Mouse (Mus musculus): Measurements from ENCODE around the gene Lgals2. TPM values are rescaled to one million over a fixed set of nuclear protein-coding genes. Genes with fewer than 3 reads are reported as not detected.
A peak's percentile ranks its signal among the peaks of the same experiment; 100 is the strongest.
"Not testable (repeated sequence)": the region's sequence is repeated elsewhere in the genome, so short reads cannot be mapped to it uniquely, and the experiment has no call there.

Lgals2 gene
- not detected in 2 replicates for total RNA-seq (2021)
- long read RNA-seq, partial matches to known transcripts, result 0 of 2 reads
- long read RNA-seq, other reads (novel, unspliced or antisense), result 2 of 2 reads

GRCm38 (mm10) chr15:78855303-78855965 lies at the start of gene Lgals2:
Gene Lgals2, minus strand, starts transcription at chr15:78855529.
- no peak for DNase-seq

- DNase-seq, result peak; percentile 78
Observed at GRCm38 (mm10) chr15:78903243-78903642, 47.9 kb upstream of the Lgals2 start.

GRCm38 (mm10) chr15:78901422-78901789 lies 46.1 kb upstream of the Lgals2 start:
- DNase-seq, result no peak

GRCm38 (mm10) chr15:78900585-78901421 lies 45.5 kb upstream of the Lgals2 start:
- DNase-seq, result no peak

- DNase-seq, result peak; percentile 70
Observed at GRCm38 (mm10) chr15:78899740-78900584, 44.6 kb upstream of the Lgals2 start, which contains the start of gene Sh3bp1. Gene Sh3bp1, plus strand, starts transcription at chr15:78899768.

- no peak for DNase-seq
Observed at GRCm38 (mm10) chr15:78899409-78899739, 44.0 kb upstream of the Lgals2 start, which contains the start of gene Gm49510. Gene Gm49510, plus strand, starts transcription at chr15:78899667.

GRCm38 (mm10) chr15:78898507-78899001 lies 43.2 kb upstream of the Lgals2 start:
- no peak for DNase-seq

GRCm38 (mm10) chr15:78897488-78897887 lies 42.2 kb upstream of the Lgals2 start:
- no peak for DNase-seq

- DNase-seq, result no peak
Observed at GRCm38 (mm10) chr15:78896149-78896548, 40.8 kb upstream of the Lgals2 start.

GRCm38 (mm10) chr15:78895741-78896140 lies 40.4 kb upstream of the Lgals2 start:
- no peak for DNase-seq

GRCm38 (mm10) chr15:78894726-78895125 lies 39.4 kb upstream of the Lgals2 start:
- no peak for DNase-seq

- DNase-seq, result no peak
Observed at GRCm38 (mm10) chr15:78892440-78892839, 37.1 kb upstream of the Lgals2 start.

GRCm38 (mm10) chr15:78889401-78889853 lies 34.1 kb upstream of the Lgals2 start:
- DNase-seq, result no peak

GRCm38 (mm10) chr15:78881828-78882227 lies 26.5 kb upstream of the Lgals2 start:
- no peak for DNase-seq

GRCm38 (mm10) chr15:78880432-78880831 lies 25.1 kb upstream of the Lgals2 start:
- DNase-seq, result no peak

- not testable (repeated sequence) for DNase-seq
Observed at GRCm38 (mm10) chr15:78878792-78879516, 23.6 kb upstream of the Lgals2 start.

- no peak for DNase-seq
Observed at GRCm38 (mm10) chr15:78877810-78878390, 22.6 kb upstream of the Lgals2 start.

- DNase-seq, result peak; percentile 88
Observed at GRCm38 (mm10) chr15:78876991-78877809, 21.9 kb upstream of the Lgals2 start, which contains the start of gene Gga1. Gene Gga1, plus strand, starts transcription at chr15:78877190.

- DNase-seq, result peak; percentile 77
Observed at GRCm38 (mm10) chr15:78876258-78876696, 20.9 kb upstream of the Lgals2 start.

- no peak for DNase-seq
Observed at GRCm38 (mm10) chr15:78875537-78875936, 20.2 kb upstream of the Lgals2 start.
